Mouse (Mus musculus) heart, embryonic 10.5 days (tissue): ENCODE data around the gene Nat10. TPM values are rescaled to one million over a fixed set of nuclear protein-coding genes. Genes with fewer than 3 reads are reported as not detected.
A peak's percentile ranks its signal among the peaks of the same experiment; 100 is the strongest.

Experiments
- DNase-seq: peaks from one replicate; pipeline ENCODE4 v3.0.0-alpha.2; 2017; ENCODE audit warnings: low spot score
- H3K27ac ChIP-seq: fragments of 300-500 bp; sonication (generic); 2 replicates; pipeline ENCODE4 v1.5.1; 2016; ENCODE audit warnings: mild to moderate bottlenecking
- H3K27me3 ChIP-seq: fragments of 300-500 bp; sonication (generic); 2 replicates; pipeline ENCODE4 v1.6.1; 2016; ENCODE audit warnings: mild to moderate bottlenecking; ENCODE audit not compliant: poor library complexity, insufficient read depth, severe bottlenecking
- H3K36me3 ChIP-seq: fragments of 300-500 bp; sonication (generic); 2 replicates; pipeline ENCODE4 v1.6.1; 2016; ENCODE audit warnings: mild to moderate bottlenecking, moderate library complexity
- H3K4me1 ChIP-seq: fragments of 300-500 bp; sonication (generic); 2 replicates; pipeline ENCODE4 v1.6.1; 2016; ENCODE audit warnings: mild to moderate bottlenecking
- H3K4me3 ChIP-seq: fragments of 300-500 bp; sonication (generic); 2 replicates; pipeline ENCODE4 v1.5.1; 2016; ENCODE audit warnings: mild to moderate bottlenecking, moderate library complexity
- H3K9me3 ChIP-seq: fragments of 300-500 bp; sonication (generic); 2 replicates; pipeline ENCODE4 v1.6.1; 2016; ENCODE audit warnings: mild to moderate bottlenecking, moderate library complexity
- WGBS: fragments of 180-500 bp; shearing (Covaris S2); methylation state at CpG from one replicate; pipeline ENCODE4 v1.1.7; 2016; 5-methylcytosine and 5-hydroxymethylcytosine counted together
- polyA plus RNA-seq: library from polyadenylated mRNA; unstranded; fragments of >200 nt; fragmentation: Nextera tagmentation; extraction: Ambion mirVana; gene quantifications from 2 replicates; pipeline ENCODE4 v1.2.1, GENCODE M21; 2016

The Nat10 gene
- polyA plus RNA-seq, 1 experiment from 2014 or later: 32.2 TPM

- H3K4me3 ChIP-seq: no peak overlapping the region
- peaks cover 71% of the 10 kb centered on the region for H3K36me3 ChIP-seq
- H3K4me1 ChIP-seq: peaks cover 23% of the 10 kb centered on the region
- WGBS: 67% methylated on average over 10 of the region's 10 CpGs
- H3K27ac ChIP-seq: no peak overlapping the region
- H3K27me3 ChIP-seq: no peaks in the 10 kb centered on the region
- H3K9me3 ChIP-seq: no peaks in the 10 kb centered on the region
- no peak for DNase-seq
Measured at GRCm38 (mm10) chr2:103703336-103703735, 57.7 kb downstream of the Nat10 start.

GRCm38 (mm10) chr2:103700514-103700913 lies 60.6 kb downstream of the Nat10 start:
- WGBS: 75% methylated on average over 12 of the region's 12 CpGs
- H3K4me1 ChIP-seq: peaks cover 11% of the 10 kb centered on the region; the same call in 1 of the 2 replicates
- H3K9me3 ChIP-seq: no peaks in the 10 kb centered on the region
- no peak overlapping the region for H3K4me3 ChIP-seq
- no peaks in the 10 kb centered on the region for H3K27me3 ChIP-seq
- 0 out of 2 replicates have a peak overlapping the region, but pooled peaks have one; percentile 19 for H3K27ac ChIP-seq
- H3K36me3 ChIP-seq: peaks cover 49% of the 10 kb centered on the region
- DNase-seq: no peak

GRCm38 (mm10) chr2:103696177-103696576 lies 64.9 kb downstream of the Nat10 start:
- H3K36me3 ChIP-seq: peaks cover 17% of the 10 kb centered on the region; the same call in 1 of the 2 replicates
- H3K4me3 ChIP-seq: no peak overlapping the region
- no peak for DNase-seq
- 0 out of 2 replicates have a peak, but pooled peaks cover 8% of the 10 kb centered on the region for H3K4me1 ChIP-seq
- H3K27ac ChIP-seq: no peak overlapping the region
- no peaks in the 10 kb centered on the region for H3K27me3 ChIP-seq
- 75% methylated on average over 3 of the region's 3 CpGs for WGBS
- no peaks in the 10 kb centered on the region for H3K9me3 ChIP-seq

- H3K27ac ChIP-seq: no peak overlapping the region
- H3K36me3 ChIP-seq: peaks cover 15% of the 10 kb centered on the region; the same call in 1 of the 2 replicates
- H3K27me3 ChIP-seq: no peaks in the 10 kb centered on the region
- peaks cover 13% of the 10 kb centered on the region; the same call in 1 of the 2 replicates for H3K4me1 ChIP-seq
- DNase-seq: no peak
- H3K4me3 ChIP-seq: no peak overlapping the region
- WGBS: 76% methylated on average over 4 of the region's 4 CpGs
- no peaks in the 10 kb centered on the region for H3K9me3 ChIP-seq
Measured at GRCm38 (mm10) chr2:103694777-103695563, 66.1 kb downstream of the Nat10 start.

GRCm38 (mm10) chr2:103692810-103693209 lies 68.3 kb downstream of the Nat10 start:
- peaks cover 18% of the 10 kb centered on the region; the same call in 1 of the 2 replicates for H3K36me3 ChIP-seq
- no peaks in the 10 kb centered on the region for H3K27me3 ChIP-seq
- DNase-seq: no peak
- WGBS: 87% methylated on average over 1 of the region's 1 CpGs
- H3K9me3 ChIP-seq: no peaks in the 10 kb centered on the region
- H3K27ac ChIP-seq: no peak overlapping the region
- H3K4me1 ChIP-seq: peaks cover 15% of the 10 kb centered on the region; the same call in 1 of the 2 replicates
- H3K4me3 ChIP-seq: no peak overlapping the region

GRCm38 (mm10) chr2:103691278-103691677 lies 69.8 kb downstream of the Nat10 start:
- H3K27ac ChIP-seq: no peak overlapping the region
- H3K4me1 ChIP-seq: peaks cover 19% of the 10 kb centered on the region; the same call in 1 of the 2 replicates
- DNase-seq: no peak
- H3K4me3 ChIP-seq: no peak overlapping the region
- H3K9me3 ChIP-seq: no peaks in the 10 kb centered on the region
- 81% methylated on average over 1 of the region's 1 CpGs for WGBS
- no peaks in the 10 kb centered on the region for H3K27me3 ChIP-seq
- peaks cover 21% of the 10 kb centered on the region; the same call in 1 of the 2 replicates for H3K36me3 ChIP-seq

GRCm38 (mm10) chr2:103690828-103691227 lies 70.2 kb downstream of the Nat10 start:
- peak overlapping the region; percentile 44; the same call in 1 of the 2 replicates for H3K27ac ChIP-seq

GRCm38 (mm10) chr2:103690425-103690824 lies 70.6 kb downstream of the Nat10 start:
- H3K9me3 ChIP-seq: no peaks in the 10 kb centered on the region
- H3K27ac ChIP-seq: peak overlapping the region; percentile 44
- peaks cover 17% of the 10 kb centered on the region for H3K4me1 ChIP-seq
- 52% methylated on average over 6 of the region's 6 CpGs for WGBS
- no peak overlapping the region for H3K4me3 ChIP-seq
- no peaks in the 10 kb centered on the region for H3K27me3 ChIP-seq
- H3K36me3 ChIP-seq: peaks cover 21% of the 10 kb centered on the region; the same call in 1 of the 2 replicates
- DNase-seq: no peak

More at GRCm38 (mm10) chr2:103690828-103691227, 70.2 kb downstream of the Nat10 start:
- no peaks in the 10 kb centered on the region for H3K9me3 ChIP-seq
- peaks cover 21% of the 10 kb centered on the region; the same call in 1 of the 2 replicates for H3K36me3 ChIP-seq
- 68% methylated on average over 5 of the region's 5 CpGs for whole genome bisulfite sequencing
- H3K4me1 ChIP-seq: peaks cover 19% of the 10 kb centered on the region
- no peak overlapping the region for H3K4me3 ChIP-seq
- DNase-seq: no peak
- no peaks in the 10 kb centered on the region for H3K27me3 ChIP-seq

GRCm38 (mm10) chr2:103687888-103688287 lies 73.2 kb downstream of the Nat10 start:
- Histone ChIP-seq H3K27ac (no peak overlapping the region), H3K36me3 (peaks cover 30% of the 10 kb centered on the region; the same call in 1 of the 2 replicates), H3K4me3 (no peak overlapping the region), H3K9me3 (no peaks in the 10 kb centered on the region), H3K27me3 (no peaks in the 10 kb centered on the region), H3K4me1 (peaks cover 27% of the 10 kb centered on the region)
- DNase-seq: no peak

- no peak for DNase-seq
- Histone ChIP-seq H3K4me3 (no peak overlapping the region), H3K27me3 (no peaks in the 10 kb centered on the region), H3K9me3 (no peaks in the 10 kb centered on the region), H3K27ac (no peak overlapping the region), H3K36me3 (peaks cover 30% of the 10 kb centered on the region; the same call in 1 of the 2 replicates), H3K4me1 (peaks cover 34% of the 10 kb centered on the region)
Measured at GRCm38 (mm10) chr2:103687143-103687542, 73.9 kb downstream of the Nat10 start.

- WGBS: 82% methylated on average over 4 of the region's 4 CpGs
- Histone ChIP-seq H3K9me3 (no peaks in the 10 kb centered on the region), H3K4me3 (no peak overlapping the region), H3K27me3 (no peaks in the 10 kb centered on the region), H3K4me1 (peaks cover 39% of the 10 kb centered on the region), H3K36me3 (peaks cover 29% of the 10 kb centered on the region; the same call in 1 of the 2 replicates), H3K27ac (0 out of 2 replicates have a peak overlapping the region, but pooled peaks have one; percentile 32)
- no peak for DNase-seq
Measured at GRCm38 (mm10) chr2:103685581-103685980, 75.5 kb downstream of the Nat10 start.

GRCm38 (mm10) chr2:103684926-103685577 lies 76.0 kb downstream of the Nat10 start:
- 62% methylated on average over 7 of the region's 7 CpGs for WGBS
- Histone ChIP-seq H3K4me1 (peaks cover 34% of the 10 kb centered on the region), H3K27ac (0 out of 2 replicates have a peak overlapping the region, but pooled peaks have one; percentile 32), H3K4me3 (no peak overlapping the region), H3K36me3 (peaks cover 24% of the 10 kb centered on the region; the same call in 1 of the 2 replicates), H3K27me3 (no peaks in the 10 kb centered on the region), H3K9me3 (no peaks in the 10 kb centered on the region)
- no peak for DNase-seq

GRCm38 (mm10) chr2:103684431-103684830 lies 76.6 kb downstream of the Nat10 start:
- Histone ChIP-seq H3K4me3 (no peak overlapping the region), H3K9me3 (no peaks in the 10 kb centered on the region), H3K27me3 (no peaks in the 10 kb centered on the region), H3K27ac (0 out of 2 replicates have a peak overlapping the region, but pooled peaks have one; percentile 24), H3K4me1 (peaks cover 31% of the 10 kb centered on the region), H3K36me3 (peaks cover 27% of the 10 kb centered on the region)
- DNase-seq: no peak
- 92% methylated on average over 2 of the region's 2 CpGs for WGBS
